Comparison of ENCODE assay signal across 8 mouse cellular contexts in genomic region chr9:52678179-52678838, GRCm38 (mm10). TPM values are rescaled to one million over a fixed set of nuclear protein-coding genes. Genes with fewer than 3 reads are reported as not detected.
DNase-seq lines count a peak whose midpoint lies in the region; ATAC-seq lines count a peak whose summit lies in the region.

No protein-coding gene starts in this region.

- peak overlapping the region; percentile 30 for H3K4me3 ChIP-seq in lung, embryonic 16.5 days (ENCODE audit: low read length)
- H3K4me3 ChIP-seq in embryonic facial prominence, embryonic 13.5 days: peak overlapping the region; percentile 53
- peak overlapping the region; percentile 78 for H3K4me3 ChIP-seq in hindbrain, embryonic 15.5 days
- H3K4me3 ChIP-seq in limb, embryonic 15.5 days: peak overlapping the region; percentile 45

- no peak overlapping the region for H3K27ac ChIP-seq in lung, embryonic 16.5 days (ENCODE audit: low read length)
- H3K27ac ChIP-seq in embryonic facial prominence, embryonic 13.5 days: no peak overlapping the region
- H3K27ac ChIP-seq in hindbrain, embryonic 15.5 days (replicated peaks): peak overlapping the region; percentile 92
- no peak overlapping the region for H3K27ac ChIP-seq in limb, embryonic 15.5 days

- WGBS in lung, embryonic 16.5 days: 2% methylated on average over 28 of the region's 28 CpGs
- under 1% methylated on average over 28 of the region's 28 CpGs for WGBS in embryonic facial prominence, embryonic 13.5 days
- WGBS in hindbrain, embryonic 15.5 days: under 1% methylated on average over 28 of the region's 28 CpGs
- WGBS in limb, embryonic 15.5 days: 2% methylated on average over 28 of the region's 28 CpGs

- peak overlapping the region; percentile 52 for H3K4me2 ChIP-seq in lung, embryonic 16.5 days (ENCODE audit: low read depth, low read length)
- H3K4me2 ChIP-seq in embryonic facial prominence, embryonic 13.5 days: peak overlapping the region; percentile 87
- H3K4me2 ChIP-seq in hindbrain, embryonic 15.5 days: peak overlapping the region; percentile 90
- peak overlapping the region; percentile 76 for H3K4me2 ChIP-seq in limb, embryonic 15.5 days

- H3K4me1 ChIP-seq in lung, embryonic 16.5 days (replicated peaks; ENCODE audit: control insufficient read depth, insufficient read depth, low read length): 0 out of 2 replicates have a peak, but pooled peaks cover 2% of the 10 kb centered on the region
- peaks cover 21% of the 10 kb centered on the region for H3K4me1 ChIP-seq in embryonic facial prominence, embryonic 13.5 days
- peaks cover 20% of the 10 kb centered on the region for H3K4me1 ChIP-seq in hindbrain, embryonic 15.5 days (replicated peaks)
- peaks cover 19% of the 10 kb centered on the region for H3K4me1 ChIP-seq in limb, embryonic 15.5 days

- ATAC-seq in lung, embryonic 16.5 days (ENCODE audit: low read depth): no peak
- no peak for ATAC-seq in embryonic facial prominence, embryonic 13.5 days (ENCODE audit: insufficient number of reproducible peaks, insufficient read depth, low FRiP score, low TSS enrichment, low read depth)
- ATAC-seq in hindbrain, embryonic 15.5 days (ENCODE audit: low FRiP score, low read depth): no peak; the same call in 1 of the 2 replicates
- 0 out of 2 replicates have a peak, but pooled peaks have one; percentile 4 for ATAC-seq in limb, embryonic 15.5 days (ENCODE audit: insufficient number of reproducible peaks, low FRiP score, low TSS enrichment, low read depth)

- H3K27me3 ChIP-seq in lung, embryonic 16.5 days (ENCODE audit: control insufficient read depth, insufficient read depth, low read depth, low read length): peaks cover 37% of the 10 kb centered on the region
- peaks cover 65% of the 10 kb centered on the region for H3K27me3 ChIP-seq in embryonic facial prominence, embryonic 13.5 days
- H3K27me3 ChIP-seq in hindbrain, embryonic 15.5 days: no peaks in the 10 kb centered on the region
- peaks cover 52% of the 10 kb centered on the region for H3K27me3 ChIP-seq in limb, embryonic 15.5 days

- H3K36me3 ChIP-seq in lung, embryonic 16.5 days (ENCODE audit: control insufficient read depth, insufficient read depth, low read length): no peaks in the 10 kb centered on the region
- no peaks in the 10 kb centered on the region for H3K36me3 ChIP-seq in embryonic facial prominence, embryonic 13.5 days
- no peaks in the 10 kb centered on the region for H3K36me3 ChIP-seq in hindbrain, embryonic 15.5 days
- H3K36me3 ChIP-seq in limb, embryonic 15.5 days: no peaks in the 10 kb centered on the region

- no peaks in the 10 kb centered on the region for H3K9me3 ChIP-seq in lung, embryonic 16.5 days (ENCODE audit: control insufficient read depth, low read length)
- no peaks in the 10 kb centered on the region for H3K9me3 ChIP-seq in embryonic facial prominence, embryonic 13.5 days
- H3K9me3 ChIP-seq in hindbrain, embryonic 15.5 days: no peaks in the 10 kb centered on the region
- H3K9me3 ChIP-seq in limb, embryonic 15.5 days: no peaks in the 10 kb centered on the region

- no peak for DNase-seq in lung, postnatal 14 days
- peak; percentile 47 for DNase-seq in right cerebral cortex, postnatal 4 days
- DNase-seq in adrenal gland, postnatal 4 days (ENCODE audit: low spot score in 2 of 2): no peak
- no peak for DNase-seq in thymus, postnatal 25 days

- H3K9ac ChIP-seq in lung, embryonic 16.5 days (ENCODE audit: low read length): no peak overlapping the region
- H3K9ac ChIP-seq in embryonic facial prominence, embryonic 13.5 days: peak overlapping the region; percentile 65
- peak overlapping the region; percentile 79 for H3K9ac ChIP-seq in hindbrain, embryonic 15.5 days
- no peak overlapping the region for H3K9ac ChIP-seq in limb, embryonic 15.5 days

RNA-seq across cellular contexts. Expression of gene AI593442, which starts 1.3 kb away (rescaled TPM):
- polyA plus RNA-seq in lung, embryonic 16.5 days (2015; fragmentation: Nextera tagmentation; extraction: Ambion mirVana): 0.28 and 0.67 TPM in 2 replicates
- polyA plus RNA-seq in embryonic facial prominence, embryonic 13.5 days (2015; fragmentation: Nextera tagmentation; extraction: Ambion mirVana): 4.8 and 5.0 TPM in 2 replicates
- 74.6 and 79.1 TPM in 2 replicates for polyA plus RNA-seq in hindbrain, embryonic 15.5 days (2015; fragmentation: Nextera tagmentation; extraction: Ambion mirVana)
- 4.2 and 4.4 TPM in 2 replicates for polyA plus RNA-seq in limb, embryonic 15.5 days (2015; fragmentation: Nextera tagmentation; extraction: Ambion mirVana)
- under 1 TPM; 0.53 to 0.82 TPM for total RNA-seq in adrenal gland, postnatal 4 days (2021)

Comparison
In these comparisons a context has a peak if more than half of its experiments do, and no peak if none do; other contexts are left out.
1. H3K9ac ChIP-seq: peak in embryonic facial prominence, embryonic 13.5 days (single experiment) and hindbrain, embryonic 15.5 days (single experiment); none in lung, embryonic 16.5 days (single experiment) and limb, embryonic 15.5 days (single experiment).
2. RNA of gene AI593442, which starts 1.3 kb away (polyA plus RNA-seq): 74.6 to 79.1 TPM in hindbrain, embryonic 15.5 days; 4.8 to 5.0 TPM in embryonic facial prominence, embryonic 13.5 days, 4.2 to 4.4 TPM in limb, embryonic 15.5 days and 0.28 to 0.67 TPM in lung, embryonic 16.5 days; every median in the first group is over 10 times any median in the second.
3. Peak in every context shown above with its lines, with median percentiles within 50 percentile points of each other: H3K4me2 ChIP-seq and H3K4me3 ChIP-seq.